Mouse (Mus musculus) heart, embryonic 15.5 days (tissue): ENCODE measurements around the gene Cntn4. TPM values are rescaled to one million over a fixed set of nuclear protein-coding genes. Genes with fewer than 3 reads are reported as not detected.

ENCODE experiments used
- ATAC-seq: fragments of 200-750 bp; cut with Nextera tagmentation; replicated peaks from 2 replicates; pipeline ENCODE4 v1.8.0; 2017; ENCODE audit warnings: low read depth, moderate TSS enrichment; ENCODE audit not compliant: insufficient number of reproducible peaks, insufficient read depth, low FRiP score
- H3K27ac ChIP-seq: fragments of 300-500 bp; sonication (generic); 2 replicates; pipeline ENCODE4 v1.5.1; 2015; ENCODE audit warnings: mild to moderate bottlenecking, inconsistent platforms
- H3K27me3 ChIP-seq: fragments of 300-500 bp; sonication (generic); 2 replicates; pipeline ENCODE4 v1.6.1; 2015; ENCODE audit warnings: inconsistent platforms
- H3K36me3 ChIP-seq: fragments of 300-500 bp; sonication (generic); 2 replicates; pipeline ENCODE4 v1.6.1; 2015; ENCODE audit warnings: mild to moderate bottlenecking, inconsistent platforms
- H3K4me1 ChIP-seq: fragments of 300-500 bp; sonication (generic); replicated peaks from 2 replicates; pipeline ENCODE4 v1.6.1; 2015; ENCODE audit warnings: inconsistent platforms
- H3K4me2 ChIP-seq: fragments of 300-500 bp; sonication (generic); 2 replicates; pipeline ENCODE4 v1.6.1; 2015; ENCODE audit warnings: inconsistent platforms, mild to moderate bottlenecking, moderate library complexity
- H3K4me3 ChIP-seq: fragments of 300-500 bp; sonication (generic); 2 replicates; pipeline ENCODE4 v1.5.1; 2015; ENCODE audit warnings: mild to moderate bottlenecking, inconsistent platforms
- H3K9ac ChIP-seq: fragments of 300-500 bp; sonication (generic); 2 replicates; pipeline ENCODE4 v1.6.1; 2015; ENCODE audit warnings: mild to moderate bottlenecking, inconsistent platforms
- H3K9me3 ChIP-seq: fragments of 300-500 bp; sonication (generic); replicated peaks from 2 replicates; pipeline ENCODE4 v1.6.1; 2016; ENCODE audit warnings: inconsistent platforms
- WGBS: fragments of 180-500 bp; shearing (Covaris S2); methylation state at CpG from one replicate; pipeline ENCODE4 v1.1.7; 2015; ENCODE audit warnings: mixed read lengths; 5-methylcytosine and 5-hydroxymethylcytosine counted together
- polyA plus RNA-seq: library from polyadenylated mRNA; unstranded; fragments of >200 nt; fragmentation: Nextera tagmentation; extraction: Ambion mirVana; gene quantifications from 2 replicates; pipeline ENCODE4 v1.2.1, GENCODE M21; 2015

Cntn4 gene
- 0.57 and 0.82 TPM in 2 replicates for polyA plus RNA-seq

DNA sequence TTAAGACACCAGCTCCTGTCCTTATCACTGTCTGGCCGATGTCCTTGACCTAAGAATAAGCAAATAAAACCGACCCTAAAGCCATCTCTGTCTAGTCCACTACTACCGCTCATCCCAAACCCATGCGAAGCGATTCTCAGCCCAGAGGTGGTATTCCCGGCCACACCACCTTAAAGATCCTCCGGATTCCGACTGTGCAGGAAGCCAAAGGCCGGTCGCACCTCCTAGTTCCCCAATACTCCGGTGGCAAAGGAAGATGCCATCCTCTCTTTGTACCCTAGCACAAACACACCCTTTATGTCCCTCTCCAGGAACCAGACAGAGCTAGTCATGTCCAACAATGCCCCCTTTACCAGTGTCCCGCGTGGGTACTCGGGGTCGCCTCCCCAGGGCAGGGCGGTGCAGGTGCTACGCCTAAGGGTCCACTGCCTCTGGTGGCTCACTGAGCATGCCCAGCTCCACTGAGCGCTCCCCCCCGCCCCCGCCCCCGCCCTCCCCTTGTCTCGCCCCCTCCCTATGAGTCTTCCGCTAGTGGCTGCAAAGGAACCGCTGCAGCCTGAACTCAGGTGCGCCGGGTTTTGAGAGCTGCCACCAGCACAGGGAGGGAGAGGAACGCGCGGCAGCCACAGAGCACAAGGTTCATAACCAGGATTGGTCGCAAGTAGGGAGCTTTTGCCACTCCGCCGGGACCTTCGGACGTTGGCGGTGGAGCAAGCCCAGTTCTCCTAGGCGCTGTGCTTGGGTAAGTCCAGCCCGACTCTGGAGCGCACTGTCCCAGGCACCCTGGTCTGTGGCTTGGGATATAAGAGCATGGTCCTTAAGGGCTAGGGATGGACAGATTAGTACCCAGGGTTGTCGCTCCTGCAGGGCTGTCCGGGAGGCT, at the start of gene Cntn4:
Gene Cntn4 (plus strand): TSS at position 512 of the 883 bp plus-strand sequence.
- H3K36me3 ChIP-seq, result no peaks in the 10 kb centered on the region
- H3K9ac ChIP-seq, result no peak within 1 kb of the TSS
- ATAC-seq, result no peak
- WGBS, result 3% methylated on average over 36 of the region's 40 CpGs
- H3K9me3 ChIP-seq, result no peaks in the 10 kb centered on the region
- H3K4me2 ChIP-seq, result peak within 1 kb of the TSS; percentile 55
- peak within 1 kb of the TSS; percentile 34 for H3K4me3 ChIP-seq
- peaks cover 35% of the 10 kb centered on the region for H3K27me3 ChIP-seq
- H3K27ac ChIP-seq, result no peak within 1 kb of the TSS
- H3K4me1 ChIP-seq, result no peaks in the 10 kb centered on the region

DNA sequence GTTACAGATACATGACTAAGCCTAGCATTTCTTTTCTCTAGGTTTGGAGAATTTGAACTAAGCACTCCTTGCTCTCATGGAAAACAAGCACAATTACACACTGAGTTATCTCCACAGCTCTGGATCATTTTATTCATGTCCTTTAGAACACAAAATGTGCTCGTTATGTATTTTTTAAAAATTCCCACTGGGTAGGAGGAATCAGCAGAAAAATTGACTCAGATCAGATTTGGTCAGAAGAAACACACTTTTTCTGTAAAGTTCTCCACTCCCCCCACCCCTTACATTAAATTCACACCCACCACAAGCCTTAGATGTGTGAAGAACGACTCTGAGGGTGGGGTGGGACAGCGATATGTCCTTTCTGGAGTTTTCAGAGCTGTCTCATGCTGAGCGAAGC, 3.2 kb upstream of the Cntn4 start:
- Histone ChIP-seq H3K36me3 (no peaks in the 10 kb centered on the region), H3K4me3 (no peak overlapping the region), H3K9me3 (no peaks in the 10 kb centered on the region; the same call in 1 of the 2 replicates), H3K4me1 (no peaks in the 10 kb centered on the region), H3K4me2 (no peak overlapping the region), H3K9ac (no peak overlapping the region), H3K27me3 (peaks cover 29% of the 10 kb centered on the region), H3K27ac (no peak overlapping the region)
- no peak for ATAC-seq
- WGBS, result 59% methylated on average over 4 of the region's 4 CpGs

DNA sequence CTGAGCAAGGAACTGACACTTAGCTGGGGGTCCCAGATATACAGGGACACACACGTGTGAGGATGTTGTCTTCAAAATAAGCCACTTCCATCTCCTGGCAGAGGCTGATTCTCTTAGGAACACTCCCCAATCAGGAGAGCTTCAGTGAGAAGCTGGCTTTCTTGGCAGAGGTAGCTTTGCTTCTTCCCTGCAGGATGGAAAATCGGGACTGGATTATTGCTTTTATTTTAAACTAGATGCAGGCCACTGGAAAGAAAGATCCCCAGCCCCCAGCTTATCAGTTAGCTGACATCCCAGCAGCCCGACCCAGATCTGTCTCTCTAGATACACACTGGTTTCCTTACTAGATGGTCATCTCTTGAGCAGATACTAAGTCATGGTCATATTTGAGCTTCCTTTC, 2.4 kb upstream of the Cntn4 start:
- H3K36me3 ChIP-seq, result no peaks in the 10 kb centered on the region
- H3K4me1 ChIP-seq, result no peaks in the 10 kb centered on the region
- no peak overlapping the region for H3K9ac ChIP-seq
- no peak for ATAC-seq
- WGBS, result 37% methylated on average over 3 of the region's 3 CpGs
- peaks cover 35% of the 10 kb centered on the region for H3K27me3 ChIP-seq
- H3K4me3 ChIP-seq, result no peak overlapping the region
- no peak overlapping the region for H3K4me2 ChIP-seq
- no peak overlapping the region for H3K27ac ChIP-seq
- H3K9me3 ChIP-seq, result no peaks in the 10 kb centered on the region; the same call in 1 of the 2 replicates

DNA sequence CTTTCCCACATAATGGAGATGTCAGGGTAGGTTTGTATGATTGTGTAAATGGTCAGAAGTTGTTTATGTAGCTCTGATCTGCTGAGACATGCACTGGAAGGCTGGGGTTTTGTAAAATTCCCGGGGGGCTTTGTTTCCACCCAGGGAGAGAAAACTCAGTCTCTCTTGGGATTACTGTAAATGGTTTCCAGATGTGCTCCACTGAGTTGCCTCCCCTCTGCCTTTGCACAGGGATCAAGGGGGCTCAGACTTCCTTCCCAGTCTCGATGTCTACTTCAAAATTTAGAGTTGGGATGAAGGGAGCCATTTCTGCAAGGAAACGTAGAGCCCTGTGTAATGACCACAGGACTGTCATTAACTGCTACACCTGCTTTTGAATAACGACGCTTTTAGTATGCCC, 823 bp upstream of the Cntn4 start:
- H3K4me3 ChIP-seq, result no peak overlapping the region
- no peak for ATAC-seq
- no peak overlapping the region for H3K27ac ChIP-seq
- no peaks in the 10 kb centered on the region; the same call in 1 of the 2 replicates for H3K9me3 ChIP-seq
- H3K4me1 ChIP-seq, result no peaks in the 10 kb centered on the region
- no peaks in the 10 kb centered on the region for H3K36me3 ChIP-seq
- peaks cover 35% of the 10 kb centered on the region for H3K27me3 ChIP-seq
- 34% methylated on average over 5 of the region's 5 CpGs for WGBS
- no peak overlapping the region for H3K9ac ChIP-seq
- H3K4me2 ChIP-seq, result peak overlapping the region; percentile 55; the same call in 1 of the 2 replicates

DNA sequence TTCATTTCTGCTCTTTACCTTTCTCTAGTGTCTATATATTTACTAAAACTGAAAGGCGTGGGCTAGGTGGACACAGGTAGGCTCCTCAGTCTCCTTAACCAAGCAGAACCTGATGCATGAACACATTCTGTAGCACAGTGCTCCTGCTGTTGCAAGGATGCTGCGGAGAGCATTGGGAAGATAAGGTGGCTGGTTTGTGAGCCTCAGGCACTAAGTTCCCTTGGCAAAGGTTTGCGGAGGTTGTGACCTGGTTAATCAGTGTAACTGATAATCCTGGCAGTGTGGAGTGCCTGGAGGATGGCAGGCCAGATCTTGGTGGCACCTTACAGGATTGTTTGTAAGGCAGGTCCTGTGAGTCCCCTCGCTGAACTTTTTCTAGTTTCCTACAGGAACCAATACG, 1.3 kb downstream of the Cntn4 start:
- H3K36me3 ChIP-seq, result no peaks in the 10 kb centered on the region
- no peak overlapping the region for H3K4me2 ChIP-seq
- peaks cover 35% of the 10 kb centered on the region for H3K27me3 ChIP-seq
- H3K27ac ChIP-seq, result no peak overlapping the region
- WGBS, result 7% methylated on average over 5 of the region's 5 CpGs
- H3K4me3 ChIP-seq, result no peak overlapping the region
- no peak overlapping the region for H3K9ac ChIP-seq
- ATAC-seq, result no peak
- no peaks in the 10 kb centered on the region for H3K9me3 ChIP-seq
- H3K4me1 ChIP-seq, result no peaks in the 10 kb centered on the region

DNA sequence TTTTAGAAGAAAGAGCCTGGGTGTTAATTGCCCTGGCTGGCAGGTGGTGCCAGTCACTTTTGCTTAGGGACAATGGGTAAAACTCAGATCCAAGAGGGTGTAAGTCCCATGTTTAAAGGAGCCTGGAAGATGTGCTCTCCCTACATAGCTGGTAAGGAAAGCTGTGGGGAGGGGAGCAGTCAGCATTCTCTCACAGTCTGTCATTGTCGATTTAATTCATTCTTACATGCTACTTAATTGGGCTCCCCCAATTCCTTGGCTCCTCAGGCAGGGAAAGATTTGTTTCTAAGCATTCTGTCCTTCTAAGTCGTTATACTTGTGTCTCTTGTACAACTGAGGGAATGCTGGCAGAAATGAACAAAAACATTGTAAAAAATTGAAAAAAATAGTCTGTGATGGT, 4.0 kb downstream of the Cntn4 start:
- H3K9ac ChIP-seq, result no peak overlapping the region
- no peak overlapping the region for H3K4me3 ChIP-seq
- H3K36me3 ChIP-seq, result no peaks in the 10 kb centered on the region
- H3K4me2 ChIP-seq, result no peak overlapping the region
- WGBS, result 51% methylated on average over 2 of the region's 2 CpGs
- H3K4me1 ChIP-seq, result no peaks in the 10 kb centered on the region
- H3K27ac ChIP-seq, result no peak overlapping the region
- H3K27me3 ChIP-seq, result peaks cover 34% of the 10 kb centered on the region
- H3K9me3 ChIP-seq, result no peaks in the 10 kb centered on the region
- no peak for ATAC-seq

DNA sequence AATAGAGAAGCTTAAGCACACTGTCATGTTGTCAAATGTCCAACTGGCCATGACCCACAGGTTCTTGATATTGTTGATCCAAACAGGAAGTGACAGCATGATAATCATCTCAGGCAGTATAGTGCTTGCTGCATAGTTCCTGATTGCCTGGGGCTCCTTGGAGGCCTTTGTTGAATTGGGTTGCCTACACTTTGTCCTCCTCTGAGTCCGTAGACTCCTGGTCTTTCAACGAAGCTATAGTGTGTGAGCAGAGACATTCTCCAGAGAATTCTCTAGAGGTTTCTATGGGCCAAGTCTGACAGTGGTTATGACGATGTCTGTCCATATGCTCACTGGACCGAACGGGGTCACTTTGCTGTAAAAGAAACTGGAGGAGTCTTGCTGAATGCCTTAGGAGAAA, 5.8 kb downstream of the Cntn4 start:
- 78% methylated on average over 5 of the region's 5 CpGs for WGBS
- Histone ChIP-seq H3K27ac (no peak overlapping the region), H3K4me1 (no peaks in the 10 kb centered on the region), H3K9me3 (no peaks in the 10 kb centered on the region), H3K4me2 (no peak overlapping the region), H3K36me3 (no peaks in the 10 kb centered on the region), H3K4me3 (no peak overlapping the region), H3K27me3 (peaks cover 16% of the 10 kb centered on the region), H3K9ac (no peak overlapping the region)
- no peak for ATAC-seq

DNA sequence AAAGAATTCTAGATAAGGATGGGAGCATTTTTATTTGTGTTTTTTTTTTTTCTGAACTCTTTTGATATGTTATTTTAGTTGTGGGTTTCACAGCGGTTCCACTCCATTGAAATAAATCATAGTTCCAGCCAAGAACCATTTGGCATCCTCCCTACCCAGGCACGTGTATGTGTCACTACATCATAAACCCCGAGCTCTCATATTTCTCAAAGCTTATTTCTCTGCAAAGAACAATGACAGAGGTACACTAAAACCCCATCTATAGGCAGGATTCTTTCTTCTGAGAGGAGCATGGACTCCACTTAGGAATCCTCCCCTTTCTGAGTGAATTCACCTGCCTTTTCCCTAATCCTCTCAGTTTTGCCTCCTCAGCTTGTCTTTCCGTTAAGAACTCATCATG, 6.7 kb downstream of the Cntn4 start:
- Histone ChIP-seq H3K27me3 (peaks cover 7% of the 10 kb centered on the region), H3K4me2 (no peak overlapping the region), H3K36me3 (no peaks in the 10 kb centered on the region), H3K4me3 (no peak overlapping the region), H3K27ac (no peak overlapping the region), H3K4me1 (no peaks in the 10 kb centered on the region), H3K9me3 (no peaks in the 10 kb centered on the region), H3K9ac (no peak overlapping the region)
- 41% methylated on average over 4 of the region's 4 CpGs for WGBS
- no peak for ATAC-seq

DNA sequence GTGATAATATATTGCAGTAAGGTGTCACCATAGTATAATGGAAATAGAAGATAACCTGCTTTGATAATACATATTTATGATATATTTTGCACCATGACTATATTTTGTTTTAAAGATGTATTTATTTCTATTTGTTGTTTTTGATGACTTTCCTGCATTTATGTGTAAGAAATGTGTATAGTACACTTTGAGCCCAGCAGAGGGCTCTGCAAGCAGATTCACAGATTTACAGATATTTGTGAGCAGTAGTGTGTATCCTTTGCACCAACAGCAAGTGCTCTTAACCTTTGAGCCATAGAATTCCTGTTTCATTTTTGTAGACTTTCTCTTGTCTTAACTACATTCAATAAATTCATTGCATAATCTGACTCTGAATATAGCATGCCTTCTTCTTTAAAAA, 10.7 kb downstream of the Cntn4 start:
- Histone ChIP-seq H3K9ac (no peak overlapping the region), H3K4me3 (no peak overlapping the region), H3K27ac (no peak overlapping the region), H3K4me1 (no peaks in the 10 kb centered on the region), H3K36me3 (no peaks in the 10 kb centered on the region), H3K9me3 (no peaks in the 10 kb centered on the region), H3K4me2 (no peak overlapping the region), H3K27me3 (no peaks in the 10 kb centered on the region)
- ATAC-seq, result no peak

DNA sequence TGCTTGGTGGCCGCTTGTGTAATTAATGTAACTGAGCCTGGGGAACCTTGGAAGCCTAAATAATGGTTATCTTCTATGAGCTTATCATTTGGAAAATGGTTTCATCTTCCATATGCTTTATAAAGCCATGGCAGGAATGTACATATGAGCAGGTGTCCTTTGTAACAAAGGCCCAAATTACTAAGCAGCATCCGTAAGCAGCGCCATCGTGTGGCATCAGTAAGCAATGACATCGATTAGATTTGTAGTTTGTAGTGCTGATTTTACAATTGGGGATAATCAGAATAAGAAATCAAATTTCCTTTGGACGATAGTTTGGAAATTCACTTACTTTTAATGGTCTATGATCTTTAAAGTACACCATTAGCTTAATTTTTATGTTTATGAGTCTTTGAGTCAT, 64.6 kb downstream of the Cntn4 start:
- Histone ChIP-seq H3K9me3 (no peaks in the 10 kb centered on the region), H3K4me3 (no peak overlapping the region), H3K4me2 (no peak overlapping the region), H3K4me1 (no peaks in the 10 kb centered on the region), H3K9ac (no peak overlapping the region), H3K36me3 (no peaks in the 10 kb centered on the region), H3K27me3 (no peaks in the 10 kb centered on the region), H3K27ac (no peak overlapping the region)
- 30% methylated on average over 6 of the region's 6 CpGs for WGBS
- ATAC-seq, result no peak

DNA sequence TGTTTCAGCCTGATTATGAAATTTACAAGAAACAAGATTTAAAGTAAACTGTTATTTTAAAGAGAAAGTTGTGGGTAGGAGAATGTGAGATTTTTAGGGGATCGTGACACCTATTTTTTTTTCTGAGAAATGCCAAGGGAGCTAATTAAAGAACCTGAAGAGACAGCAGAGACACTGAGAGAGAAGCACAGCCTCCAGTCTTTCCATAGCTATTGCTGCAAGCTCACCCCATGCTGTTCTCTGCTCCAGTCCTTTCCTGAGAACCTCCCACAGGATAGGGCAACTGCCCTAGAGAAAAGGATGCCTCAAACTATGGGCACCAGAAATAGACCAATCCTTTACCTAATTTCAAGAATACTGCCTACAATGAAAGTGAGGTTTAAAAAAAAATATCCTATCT, 103.2 kb downstream of the Cntn4 start:
- Histone ChIP-seq H3K27ac (no peak overlapping the region), H3K4me2 (no peak overlapping the region), H3K4me1 (no peaks in the 10 kb centered on the region), H3K36me3 (no peaks in the 10 kb centered on the region), H3K27me3 (no peaks in the 10 kb centered on the region), H3K4me3 (no peak overlapping the region), H3K9me3 (no peaks in the 10 kb centered on the region), H3K9ac (no peak overlapping the region)
- no peak for ATAC-seq
- WGBS, result 76% methylated on average over 1 of the region's 1 CpGs

DNA sequence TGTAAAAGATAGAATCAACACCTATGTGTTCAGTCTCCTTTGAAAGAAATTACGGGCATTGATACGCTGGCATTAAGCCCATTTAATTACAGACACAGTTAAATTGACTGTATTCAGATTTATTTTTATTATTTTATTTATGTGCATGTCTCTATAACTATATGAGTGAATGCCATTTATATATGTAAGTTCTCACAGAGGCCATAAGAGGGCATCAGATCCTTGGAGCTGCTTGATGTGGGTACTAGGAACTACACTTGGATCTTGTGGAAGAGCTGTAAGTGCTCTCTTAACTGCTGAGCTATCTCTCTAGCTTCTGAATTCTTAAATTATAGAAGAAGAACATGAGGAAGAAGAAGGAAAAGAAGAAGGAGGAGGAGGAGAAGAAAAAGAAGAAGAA, 111.0 kb downstream of the Cntn4 start:
- Histone ChIP-seq H3K36me3 (no peaks in the 10 kb centered on the region), H3K4me3 (no peak overlapping the region), H3K4me1 (no peaks in the 10 kb centered on the region), H3K27me3 (no peaks in the 10 kb centered on the region), H3K4me2 (no peak overlapping the region), H3K9ac (no peak overlapping the region), H3K9me3 (no peaks in the 10 kb centered on the region), H3K27ac (no peak overlapping the region)
- no peak for ATAC-seq
- 89% methylated on average over 2 of the region's 2 CpGs for WGBS
